Mouse (Mus musculus) thymus, postnatal 4 days (tissue): Measurements from ENCODE around the gene Sct.
"Not testable (repeated sequence)": the region's sequence is repeated elsewhere in the genome, so short reads cannot be mapped to it uniquely, and the experiment has no call there.

Experiments used
- DNase-seq: peaks from one replicate; pipeline ENCODE4 v3.0.0; 2021

The Sct gene

DNA sequence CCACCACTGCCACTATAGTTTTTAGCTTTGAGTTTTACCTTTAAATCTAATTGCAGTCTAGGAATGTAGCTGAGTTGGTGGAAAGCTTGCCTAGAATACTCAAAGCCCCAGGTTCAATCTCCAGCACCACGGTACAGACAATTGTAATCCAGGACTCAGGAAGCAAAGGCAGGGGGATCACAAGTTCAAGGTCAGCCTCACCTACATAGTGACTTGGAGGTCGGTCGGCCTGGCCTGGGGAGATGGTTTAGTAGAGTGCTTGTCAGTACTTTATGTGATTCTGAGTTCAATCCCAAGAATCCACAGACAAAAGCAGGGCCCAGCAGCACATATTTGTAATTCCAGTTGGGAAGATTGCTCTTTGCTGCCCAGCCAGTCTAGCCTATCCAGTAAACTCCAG, 9.1 kb upstream of the Sct start:
- no peak for DNase-seq

- no peak for DNase-seq
Observed at GRCm38 (mm10) chr7:141282756-141283155, 3.8 kb upstream of the Sct start.

DNA sequence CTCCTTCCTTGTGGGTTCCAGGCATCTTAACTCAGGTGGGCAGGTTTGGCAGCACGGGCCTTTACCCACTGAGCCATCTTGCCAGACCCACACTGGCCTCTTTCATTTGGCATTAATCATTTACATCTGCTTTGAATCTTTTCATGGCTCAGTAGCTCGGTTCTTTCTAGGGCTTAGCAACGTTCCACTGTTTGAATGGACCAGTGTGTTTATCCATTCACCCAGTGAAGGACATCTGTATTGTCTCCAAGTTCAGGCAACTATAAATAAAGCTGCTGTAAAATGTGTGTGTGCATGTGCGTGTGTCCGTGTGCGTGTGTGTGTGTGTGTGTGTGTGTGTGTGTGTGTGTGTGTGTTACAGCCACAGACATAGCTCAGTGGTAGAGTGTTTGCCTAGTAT, 2.5 kb upstream of the Sct start:
- no peak for DNase-seq

DNA sequence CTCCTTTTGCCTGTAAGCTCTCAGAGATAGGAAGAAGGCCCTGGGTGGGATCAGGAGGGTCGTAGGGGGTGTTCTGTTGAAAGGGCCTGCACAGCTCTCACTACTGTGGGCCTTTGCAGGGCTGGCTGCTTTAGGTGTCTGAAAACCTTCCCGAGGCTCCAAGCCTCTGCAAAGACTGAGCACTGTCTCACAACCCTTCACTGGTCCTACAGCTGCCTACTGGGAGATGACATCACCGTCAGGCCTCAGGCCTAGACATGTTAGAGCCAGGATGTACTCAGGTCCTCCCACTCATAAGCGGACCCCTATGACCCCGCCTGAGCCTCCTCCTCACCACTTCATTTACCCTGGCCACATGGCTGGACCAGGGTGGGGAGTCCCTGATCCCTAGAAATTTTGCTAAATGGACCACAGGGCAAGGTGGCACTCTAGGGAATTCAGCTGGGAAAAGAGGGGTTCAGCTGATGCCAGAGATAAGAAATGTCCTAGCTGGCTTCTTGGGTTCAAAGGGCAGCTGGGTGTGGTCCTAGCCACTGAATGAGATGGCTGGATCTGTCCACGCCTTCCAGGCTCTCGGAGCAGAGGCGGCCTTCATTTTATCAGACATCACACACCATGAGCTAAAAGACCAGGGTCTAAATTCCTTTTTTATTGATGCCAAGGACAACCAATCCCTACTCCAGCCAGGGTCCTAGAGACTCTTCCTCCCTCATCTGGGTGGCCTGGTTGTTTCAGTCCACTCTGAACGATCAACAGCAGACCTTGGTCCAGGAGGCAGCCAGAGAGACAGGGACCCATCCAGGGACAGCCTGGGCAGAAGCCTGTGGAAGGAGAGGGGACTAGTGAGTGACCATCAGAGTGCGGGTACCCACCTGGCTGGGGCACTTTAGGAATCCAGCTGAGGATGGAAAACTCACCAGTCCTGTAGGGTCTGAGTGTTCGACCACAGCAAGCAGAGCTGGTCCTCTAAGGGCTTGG, 943 bp downstream of the Sct start:
- DNase-seq, result no peak

DNA sequence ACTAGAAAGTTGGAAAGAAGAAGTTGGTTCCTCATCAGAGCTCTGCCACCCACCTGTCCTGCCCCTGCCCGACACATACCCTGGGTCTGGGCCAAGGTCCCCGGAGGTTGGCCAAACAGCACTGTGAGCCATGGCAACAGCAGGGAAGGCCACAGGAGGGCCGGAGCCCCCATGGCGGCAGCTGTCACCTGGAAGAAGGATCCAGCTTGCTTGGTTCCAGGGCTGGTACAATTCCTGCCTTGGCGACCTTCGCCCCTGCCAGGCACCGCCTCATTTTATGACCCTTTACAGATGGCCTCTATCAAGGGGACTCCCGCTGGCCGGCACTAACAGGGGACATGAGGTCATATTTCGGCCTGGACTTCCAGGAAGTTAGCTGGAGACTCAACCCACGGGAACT, 2.4 kb downstream of the Sct start, which contains the start of gene Cdhr5:
Cdhr5 (minus strand) TSS at position 241 of the 400 bp plus-strand sequence.
- no peak for DNase-seq

GRCm38 (mm10) chr7:141275356-141275755, 3.6 kb downstream of the Sct start:
- no peak for DNase-seq

DNA sequence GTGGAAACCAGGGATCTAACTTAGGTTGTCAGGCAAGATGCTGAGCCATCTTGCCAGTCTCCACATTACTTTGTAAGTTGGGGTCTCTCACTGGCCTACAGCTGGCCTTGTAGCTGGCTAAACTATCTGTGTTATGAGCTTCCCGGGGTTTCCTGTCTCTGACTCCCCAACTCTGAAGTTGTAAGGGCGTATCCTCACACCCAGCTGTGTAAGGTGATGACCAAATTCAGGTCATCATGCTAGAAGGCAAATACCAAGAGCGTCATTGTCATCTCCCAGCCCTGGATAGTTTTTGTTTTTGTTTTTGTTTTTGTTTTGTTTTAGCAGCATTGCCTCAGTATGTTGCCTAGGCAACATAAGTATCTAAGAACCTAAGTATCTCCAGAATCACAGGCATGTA, 8.3 kb downstream of the Sct start:
- no peak for DNase-seq

DNA sequence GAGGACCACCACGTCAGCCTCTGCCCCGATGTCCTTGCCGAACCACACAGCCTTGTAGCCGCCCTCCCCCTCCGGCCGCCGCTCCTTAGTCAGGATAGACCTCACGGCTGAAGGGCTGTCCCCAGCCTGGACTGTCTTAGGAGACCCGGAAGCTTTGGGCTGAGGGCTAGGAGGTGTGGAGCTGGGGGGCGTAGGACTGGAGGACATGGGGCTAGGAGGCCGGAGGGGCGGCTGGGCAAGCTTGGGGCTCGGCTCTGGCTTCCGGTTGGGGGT, 9.7 kb downstream of the Sct start:
- DNase-seq, result no peak

- no peak for DNase-seq
Observed at GRCm38 (mm10) chr7:141268466-141269272, 10.3 kb downstream of the Sct start.

DNA sequence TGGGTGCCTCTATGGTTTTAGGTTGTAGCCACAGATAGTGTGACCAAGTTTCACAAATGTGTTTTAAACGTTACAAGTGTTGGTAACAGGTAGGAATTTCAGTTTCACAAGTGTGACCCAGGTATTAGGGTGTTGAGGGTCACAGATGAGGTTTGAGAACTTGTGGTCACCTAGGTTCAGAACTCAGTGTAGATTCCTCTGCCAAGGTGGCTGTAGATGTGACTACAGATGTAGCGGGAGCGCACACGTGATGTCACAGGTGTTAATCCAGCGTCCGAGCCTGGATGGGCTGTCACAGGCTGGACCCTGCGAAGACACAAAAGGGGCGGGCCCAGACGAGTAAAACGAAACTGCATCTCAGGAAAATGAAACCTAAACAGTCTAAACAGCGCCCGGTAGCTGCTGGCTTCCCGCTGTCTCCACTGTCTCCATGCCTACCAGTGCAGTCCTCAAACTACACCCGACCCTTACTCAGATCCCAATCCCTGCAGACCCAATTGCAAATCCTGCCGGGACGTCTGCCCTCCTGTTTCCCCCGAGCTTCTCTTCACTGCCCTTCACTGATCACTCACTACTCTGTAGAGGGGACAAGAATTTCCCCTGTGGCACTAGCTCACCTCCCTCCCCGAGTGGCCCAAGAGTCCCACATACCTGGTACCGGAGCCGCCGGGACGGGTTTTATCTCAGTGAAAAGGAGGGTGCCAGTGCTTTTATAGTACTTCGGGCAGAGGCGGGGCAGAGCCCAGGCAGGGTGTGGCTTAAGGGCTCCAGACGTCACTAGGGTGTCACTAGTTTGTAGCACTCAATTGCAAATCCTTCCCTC, 13.0 kb downstream of the Sct start, which contains the start of gene Irf7:
Irf7 (minus strand) TSS at position 743 of the 823 bp plus-strand sequence.
- DNase-seq, result peak; percentile 77

DNA sequence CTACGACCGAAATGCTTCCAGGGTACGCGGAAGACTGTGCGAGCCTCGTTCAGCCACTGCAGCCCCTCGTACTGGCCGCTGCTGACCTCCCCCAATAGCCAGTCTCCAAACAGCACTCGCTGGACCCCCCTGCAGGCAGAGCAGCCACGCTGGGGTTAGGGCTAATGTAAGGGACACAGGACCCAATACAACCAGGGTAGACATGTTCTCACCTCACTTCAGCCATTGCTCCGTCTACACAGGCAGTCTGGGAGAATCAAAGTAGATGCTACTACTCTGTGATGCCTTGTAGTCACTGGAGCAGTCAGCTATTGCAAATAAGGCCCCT, 13.6 kb downstream of the Sct start:
- DNase-seq, result no peak

DNA sequence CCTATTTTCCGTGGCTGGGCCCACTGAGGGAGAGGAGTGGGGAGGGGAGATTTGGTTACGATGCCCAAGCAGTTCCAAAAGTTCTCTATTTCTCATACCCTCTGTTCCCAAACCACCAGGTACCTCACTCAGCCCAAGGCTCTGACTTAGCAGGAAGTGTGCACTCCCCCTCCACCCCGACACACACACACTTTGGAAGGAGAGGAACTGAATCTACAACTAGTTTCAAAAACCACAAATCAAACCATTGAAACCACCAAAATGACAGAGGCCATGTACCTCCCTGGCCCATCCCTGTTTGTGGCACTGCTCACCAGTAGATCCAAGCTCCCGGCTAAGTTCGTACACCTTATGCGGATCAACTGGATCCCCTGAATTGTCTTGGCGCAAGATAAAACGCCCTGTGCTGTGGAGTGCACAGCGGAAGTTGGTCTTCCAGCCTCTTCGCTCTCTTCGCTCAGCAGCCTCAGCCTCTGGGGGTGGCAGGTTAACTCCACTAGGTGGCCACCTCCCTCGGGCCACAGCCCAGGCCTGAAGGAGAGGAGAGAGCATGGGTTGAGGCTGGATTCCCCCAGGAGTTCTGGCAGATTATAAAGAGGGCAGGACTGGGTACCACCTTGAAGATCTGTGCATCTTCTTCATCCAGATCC, 14.0 kb downstream of the Sct start:
- DNase-seq, result peak; percentile 80

- DNase-seq, result no peak
Observed at GRCm38 (mm10) chr7:141264041-141264700, 14.8 kb downstream of the Sct start.

GRCm38 (mm10) chr7:141263640-141264039, 15.3 kb downstream of the Sct start:
- DNase-seq, result no peak

DNA sequence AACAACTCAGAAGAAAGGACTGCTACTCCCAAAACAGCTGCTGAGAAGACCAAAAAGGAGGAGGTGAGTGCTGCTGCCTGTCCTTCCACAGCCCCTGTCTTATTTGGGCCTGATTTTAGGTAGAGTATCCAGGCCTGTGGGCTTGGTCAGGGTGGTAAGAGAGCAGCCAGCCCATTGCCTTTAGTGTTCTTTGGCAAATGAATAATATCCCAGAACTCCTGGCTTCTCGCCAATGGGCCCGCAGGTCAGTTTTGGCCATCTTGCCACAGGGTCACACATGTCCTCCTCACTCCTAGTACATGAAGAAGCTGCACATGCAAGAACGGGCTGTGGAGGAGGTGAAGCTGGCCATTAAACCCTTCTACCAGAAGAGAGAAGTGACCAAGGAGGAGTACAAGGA, 17.5 kb downstream of the Sct start:
- no peak for DNase-seq

DNA sequence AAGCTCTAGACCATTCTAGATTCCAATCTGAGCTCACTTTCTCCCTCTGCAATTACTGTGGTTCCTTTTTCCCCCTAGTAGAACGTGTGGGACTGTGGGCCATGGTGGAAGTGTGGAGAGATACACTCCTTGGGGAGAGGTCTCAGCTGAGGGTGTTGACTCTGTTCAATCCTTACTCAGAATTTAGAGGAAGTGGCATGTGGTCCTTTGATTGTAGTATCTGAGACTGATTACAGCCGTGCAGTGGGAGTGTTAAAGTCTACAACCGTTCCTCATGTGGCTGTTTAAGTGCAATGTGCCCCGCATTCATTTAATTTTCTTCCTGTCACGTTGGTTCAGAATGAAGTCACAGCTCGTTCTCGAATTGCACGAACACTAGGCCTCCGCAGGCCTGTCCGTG, 22.8 kb downstream of the Sct start:
- DNase-seq, result no peak

GRCm38 (mm10) chr7:141250486-141250885, 28.4 kb downstream of the Sct start:
- DNase-seq, result not testable (repeated sequence)

DNA sequence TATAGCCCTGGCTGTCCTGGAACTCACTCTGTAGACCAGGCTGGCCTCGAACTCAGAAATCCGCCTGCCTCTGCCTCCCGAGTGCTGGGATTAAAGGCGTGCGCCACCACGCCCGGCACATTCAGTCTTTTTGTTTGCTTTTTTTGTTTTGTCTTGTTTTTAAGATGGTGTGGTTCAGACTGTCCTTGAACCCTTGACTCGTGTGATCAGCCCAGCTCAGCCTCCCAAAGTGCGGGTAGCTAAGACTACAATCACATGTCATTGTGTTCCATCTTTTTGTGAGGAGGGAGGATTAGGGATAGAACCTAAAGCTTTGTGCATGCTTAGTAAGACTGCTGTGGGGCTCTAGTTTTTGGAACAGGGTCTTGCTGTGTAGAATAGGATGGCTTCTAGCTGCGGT, 47.4 kb downstream of the Sct start:
- DNase-seq, result no peak

- DNase-seq, result no peak
Observed at GRCm38 (mm10) chr7:141231111-141231510, 47.8 kb downstream of the Sct start.

GRCm38 (mm10) chr7:141230570-141230969, 48.4 kb downstream of the Sct start:
- no peak for DNase-seq

- no peak for DNase-seq
Observed at GRCm38 (mm10) chr7:141229702-141230101, 49.2 kb downstream of the Sct start.
